Mouse (Mus musculus) liver, postnatal 0 days (tissue): Measurements from ENCODE around the gene Plcl2.

Experiments
- CTCF ChIP-seq: sonication (generic); IDR thresholded peaks from 2 replicates; pipeline ENCODE4 v1.5.1; 2016; ENCODE audit warnings: antibody characterized with exemption, low read depth
- EP300 ChIP-seq: IDR thresholded peaks from 2 replicates; pipeline ENCODE4 v1.6.1; 2016; ENCODE audit warnings: antibody characterized with exemption, low read depth, mild to moderate bottlenecking

GRCm38 (mm10) chr17:50512222-50512621 is 3.0 kb downstream of the Plcl2 start:
- TF ChIP-seq CTCF (no peak), EP300 (no peak)
